Mouse (Mus musculus) myocyte (in vitro differentiated cells): Measurements from ENCODE around the gene Hsd17b11. TPM values are rescaled to one million over a fixed set of nuclear protein-coding genes. Genes with fewer than 3 reads are reported as not detected.
A peak's percentile ranks its signal among the peaks of the same experiment; 100 is the strongest.
"Not testable (repeated sequence)": the region's sequence is repeated elsewhere in the genome, so short reads cannot be mapped to it uniquely, and the experiment has no call there.

ENCODE experiments used
- H3K27me3 ChIP-seq: one replicate; pipeline ENCODE4 v1.6.1; 2011; ENCODE audit not compliant: control insufficient read depth, insufficient read depth, insufficient read length
- H3K36me3 ChIP-seq: one replicate; pipeline ENCODE4 v1.6.1; 2011; ENCODE audit not compliant: control insufficient read depth, insufficient read depth
- H3K4me2 ChIP-seq: one replicate; pipeline ENCODE4 v1.6.1; 2011; ENCODE audit warnings: low read depth, control low read depth
- H3K4me3 ChIP-seq: one replicate; pipeline ENCODE4 v1.5.1; 2011; ENCODE audit warnings: mild to moderate bottlenecking, control low read depth, moderate library complexity
- H3K79me2 ChIP-seq: one replicate; pipeline ENCODE4 v1.6.1; 2011; ENCODE audit not compliant: control insufficient read depth, insufficient read depth
- H3ac ChIP-seq: one replicate; pipeline ENCODE4 v1.6.1; 2011; ENCODE audit not compliant: control insufficient read depth, insufficient read length
- CEBPB ChIP-seq: IDR thresholded peaks from 2 replicates; pipeline ENCODE4 v1.6.1; 2011; ENCODE audit warnings: mild to moderate bottlenecking, moderate library complexity; ENCODE audit not compliant: poor library complexity, insufficient read depth, severe bottlenecking
- E2F4 ChIP-seq: IDR thresholded peaks from one replicate; pipeline ENCODE4 v1.6.1; 2011; ENCODE audit warnings: mild to moderate bottlenecking, control low read depth, moderate library complexity; ENCODE audit not compliant: insufficient read depth
- MAX ChIP-seq: IDR thresholded peaks from one replicate; pipeline ENCODE4 v1.6.1; 2011; ENCODE audit warnings: low read depth, mild to moderate bottlenecking, control low read depth
- MYOD1 ChIP-seq, 3 experiments: IDR thresholded peaks; one replicate each; pipeline ENCODE4 v1.6.1; 2011; ENCODE audit warnings: control low read depth in 2 of 3, low read depth in 2 of 3, mild to moderate bottlenecking in 2 of 3, moderate library complexity in 1 of 3; ENCODE audit not compliant: insufficient read length in 2 of 3, control insufficient read depth in 1 of 3
- MYOG ChIP-seq, 3 experiments: IDR thresholded peaks; one replicate each; pipeline ENCODE4 v1.6.1; 2011; ENCODE audit warnings: control low read depth in 2 of 3, low read depth in 2 of 3, mild to moderate bottlenecking in 2 of 3; ENCODE audit not compliant: insufficient read length in 2 of 3, control insufficient read depth in 1 of 3, insufficient read depth in 1 of 3
- POLR2A ChIP-seq: IDR thresholded peaks from one replicate; pipeline ENCODE4 v1.6.1; 2011; ENCODE audit warnings: low read depth, mild to moderate bottlenecking, control low read depth, moderate library complexity; ENCODE audit not compliant: insufficient read length
- POLR2AphosphoS2 ChIP-seq: IDR thresholded peaks from one replicate; pipeline ENCODE4 v1.6.1; 2011; ENCODE audit warnings: low read depth, control low read depth; ENCODE audit not compliant: insufficient read length
- REST ChIP-seq: IDR thresholded peaks from one replicate; pipeline ENCODE4 v1.6.1; 2011; ENCODE audit warnings: mild to moderate bottlenecking, control low read depth, moderate library complexity; ENCODE audit not compliant: insufficient read depth, insufficient read length
- SRF ChIP-seq: IDR thresholded peaks from one replicate; pipeline ENCODE4 v1.6.1; 2011; ENCODE audit warnings: low read depth; ENCODE audit not compliant: control insufficient read depth, insufficient read length
- TCF12 ChIP-seq: IDR thresholded peaks from one replicate; pipeline ENCODE4 v1.6.1; 2011; ENCODE audit warnings: mild to moderate bottlenecking, control low read depth; ENCODE audit not compliant: poor library complexity, insufficient read depth, severe bottlenecking
- TCF3 ChIP-seq: IDR thresholded peaks from one replicate; pipeline ENCODE4 v1.6.1; 2011; ENCODE audit warnings: low read depth, control low read depth; ENCODE audit not compliant: insufficient read length
- USF1 ChIP-seq: IDR thresholded peaks from one replicate; pipeline ENCODE4 v1.6.1; 2011; ENCODE audit warnings: low read depth, mild to moderate bottlenecking, control low read depth, moderate library complexity
- polyA plus RNA-seq: library from polyadenylated mRNA; unstranded; fragments of >200 nt; fragmentation: generic; extraction: Trizol; gene quantifications from one replicate; pipeline ENCODE4 v1.2.1, GENCODE M21; 2012; ENCODE audit warnings: missing spikeins

Hsd17b11 gene
- polyA plus RNA-seq, 1 experiment = 6.5 TPM

GRCm38 (mm10) chr5:103950138-103950537, 71.6 kb downstream of the Hsd17b11 start:
- H3K27me3 ChIP-seq, H3K79me2 ChIP-seq, H3K4me2 ChIP-seq, H3K36me3 ChIP-seq, H3ac ChIP-seq, H3K4me3 ChIP-seq: not testable (repeated sequence)
- peak; percentile 60 for TF ChIP-seq REST

DNA sequence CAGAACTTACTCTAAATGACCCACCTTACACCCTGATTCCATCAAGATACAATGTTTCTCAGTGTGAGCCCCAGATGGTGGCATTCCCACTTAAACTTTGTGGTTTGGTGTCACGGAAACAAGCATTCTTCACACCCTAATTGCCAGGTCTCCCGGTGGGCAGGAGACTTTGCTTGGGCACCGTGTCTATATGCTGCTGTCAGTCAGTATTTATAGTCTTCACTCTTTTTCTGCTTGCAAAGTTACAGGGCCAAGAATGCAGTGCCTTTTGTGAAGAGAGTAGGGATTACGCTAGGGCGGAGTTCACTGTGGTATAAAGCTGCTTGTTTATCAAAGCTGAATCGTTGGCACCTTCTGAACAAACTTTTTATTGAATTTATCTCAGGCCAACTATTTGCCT, 78.5 kb downstream of the Hsd17b11 start:
- TF ChIP-seq POLR2AphosphoS2 (no peak), MYOG (IDR thresholded peaks at IDR 0.05; ENCODE audit: control insufficient read depth in 1 of 3, insufficient read depth in 1 of 3, insufficient read length in 2 of 3, low read depth in 2 of 3) (no peak), E2F4 (no peak), TCF12 (no peak), CEBPB (no peak), TCF3 (no peak), POLR2A (no peak), SRF (no peak), REST (no peak), MYOD1 (IDR thresholded peaks at IDR 0.05; ENCODE audit: control insufficient read depth in 1 of 3, insufficient read length in 2 of 3, low read depth in 2 of 3) (no peak), USF1 (no peak), MAX (no peak)
- Histone ChIP-seq H3ac (no peak overlapping the region), H3K27me3 (peaks cover 11% of the 10 kb centered on the region), H3K4me2 (no peak overlapping the region), H3K79me2 (no peaks in the 10 kb centered on the region), H3K36me3 (no peaks in the 10 kb centered on the region), H3K4me3 (no peak overlapping the region)

DNA sequence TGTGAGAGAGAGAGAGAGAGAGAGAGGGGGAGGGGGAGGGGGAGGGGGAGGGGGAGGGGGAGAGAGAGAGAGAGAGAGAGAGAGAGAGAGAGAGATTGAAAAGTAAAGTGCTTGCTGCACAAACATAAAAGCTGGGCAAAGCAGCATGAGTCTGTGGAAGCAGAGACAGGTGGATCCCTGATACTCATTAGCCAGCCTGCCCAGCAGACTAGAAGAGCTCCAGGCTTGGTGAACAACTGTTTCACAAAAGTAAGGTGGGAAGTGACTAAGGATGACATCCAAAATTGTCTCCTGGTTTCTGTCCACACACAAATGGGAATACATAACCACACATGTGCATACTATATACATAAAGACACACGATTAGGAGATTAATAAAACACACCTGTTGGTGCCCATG, 81.9 kb downstream of the Hsd17b11 start:
- no peak for TF ChIP-seq USF1
- TF ChIP-seq TCF12 = no peak
- no peak for TF ChIP-seq CEBPB
- TF ChIP-seq POLR2A = no peak
- TF ChIP-seq MYOG (IDR thresholded peaks at IDR 0.05; ENCODE audit: control insufficient read depth in 1 of 3, insufficient read depth in 1 of 3, insufficient read length in 2 of 3, low read depth in 2 of 3) = no peak
- TF ChIP-seq POLR2AphosphoS2 = no peak
- no peak for TF ChIP-seq MYOD1 (IDR thresholded peaks at IDR 0.05; ENCODE audit: control insufficient read depth in 1 of 3, insufficient read length in 2 of 3, low read depth in 2 of 3)
- no peak for TF ChIP-seq REST
- Histone ChIP-seq H3K27me3 (peaks cover 11% of the 10 kb centered on the region), H3K4me3 (no peak overlapping the region), H3K4me2 (no peak overlapping the region), H3K79me2 (no peaks in the 10 kb centered on the region), H3K36me3 (no peaks in the 10 kb centered on the region), H3ac (no peak overlapping the region)

Other genes starting within 250 kb of the Hsd17b11 start
- 7.2 TPM for gene Klhl8, start 110.7 kb downstream of the Hsd17b11 start, polyA plus RNA-seq
- gene Hsd17b13, start 44.5 kb downstream of the Hsd17b11 start, polyA plus RNA-seq = 0.53 TPM
- 77.8 TPM for gene Nudt9, start 24.4 kb upstream of the Hsd17b11 start, polyA plus RNA-seq
- not detected for gene Gm17660, start 55.7 kb upstream of the Hsd17b11 start, polyA plus RNA-seq
- 0.02 TPM for gene Sparcl1, start 91.8 kb upstream of the Hsd17b11 start, polyA plus RNA-seq
- not detected for gene Dspp, start 148.8 kb upstream of the Hsd17b11 start, polyA plus RNA-seq
- 2.2 TPM for gene Dmp1, start 180.7 kb upstream of the Hsd17b11 start, polyA plus RNA-seq